Mouse (Mus musculus) lung, adult 18-20 months (tissue): ENCODE measurements around the gene Gfra1.

ENCODE experiments used
- DNase-seq, 2 experiments: peaks; one replicate each; pipeline ENCODE4 v3.0.0; 2022; ENCODE audit warnings: mixed read lengths in 2 of 2

Gfra1 gene

DNA sequence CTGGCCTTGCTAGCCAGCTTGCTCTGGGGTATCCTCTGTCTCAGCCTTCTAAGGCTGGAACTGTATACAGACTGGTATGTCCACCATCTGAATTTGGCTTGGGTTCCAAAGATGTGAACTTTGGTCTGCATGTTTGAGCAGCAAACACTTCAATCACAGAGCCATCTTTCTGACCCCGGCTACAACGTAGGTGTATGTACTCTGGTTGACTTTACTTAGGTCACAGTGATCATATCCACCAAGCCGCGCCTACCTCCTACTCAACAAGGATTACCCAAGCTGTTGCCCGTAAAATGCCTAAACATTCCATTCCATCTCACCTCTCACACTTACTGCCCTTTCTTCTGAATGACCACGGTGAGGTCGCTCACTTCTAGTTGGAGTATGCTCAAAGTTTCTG, 14.5 kb downstream of the Gfra1 start:
- no peak for DNase-seq

DNA sequence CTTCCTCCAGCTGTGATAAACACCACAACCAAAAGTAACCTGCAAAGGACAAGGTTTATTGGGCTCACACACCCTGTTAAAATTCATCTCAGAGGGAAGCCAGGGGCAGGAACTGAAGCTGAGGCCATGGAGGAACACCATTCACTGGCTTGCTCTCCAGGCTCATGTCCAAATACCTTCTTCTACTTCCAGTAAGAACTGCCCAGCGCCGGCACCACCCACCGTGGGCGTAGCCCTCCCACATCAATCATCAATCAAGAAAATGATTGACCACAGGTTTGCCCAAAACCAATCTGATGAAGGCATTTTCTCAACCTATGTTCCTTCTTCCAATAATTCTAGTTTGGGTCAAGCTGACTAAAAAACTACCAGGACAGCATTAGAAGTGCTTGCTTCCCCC, 16.9 kb downstream of the Gfra1 start:
- no peak for DNase-seq

DNA sequence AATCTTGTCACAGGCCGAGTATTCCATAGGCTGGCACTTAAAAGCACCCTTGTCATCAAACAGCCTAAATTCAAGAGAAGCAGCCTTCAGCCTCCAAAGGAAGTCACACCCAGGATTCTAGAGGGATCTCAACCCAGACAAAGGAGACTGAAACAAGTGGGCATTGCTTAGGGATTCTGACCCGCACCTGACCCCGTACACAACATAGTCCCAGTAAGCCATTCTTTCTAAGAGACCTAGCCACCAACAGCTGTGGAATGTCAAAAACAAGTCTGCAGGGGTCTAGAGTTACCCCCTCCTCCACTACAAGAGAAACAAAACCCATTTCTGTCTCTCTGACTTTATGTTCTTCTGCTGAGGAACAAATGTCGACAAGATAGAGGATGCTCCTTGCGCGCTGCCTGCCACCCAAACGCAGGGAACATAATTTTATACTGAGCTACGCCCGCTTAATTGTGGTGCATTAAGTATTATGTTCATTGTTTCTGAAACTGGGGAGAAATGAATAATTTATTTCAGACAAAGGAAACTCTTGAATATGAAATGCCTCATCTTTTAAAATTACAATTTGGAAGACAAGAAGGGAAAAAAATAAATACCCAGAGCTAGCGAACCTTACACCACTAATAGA, 18.2 kb downstream of the Gfra1 start:
- DNase-seq: no peak

DNA sequence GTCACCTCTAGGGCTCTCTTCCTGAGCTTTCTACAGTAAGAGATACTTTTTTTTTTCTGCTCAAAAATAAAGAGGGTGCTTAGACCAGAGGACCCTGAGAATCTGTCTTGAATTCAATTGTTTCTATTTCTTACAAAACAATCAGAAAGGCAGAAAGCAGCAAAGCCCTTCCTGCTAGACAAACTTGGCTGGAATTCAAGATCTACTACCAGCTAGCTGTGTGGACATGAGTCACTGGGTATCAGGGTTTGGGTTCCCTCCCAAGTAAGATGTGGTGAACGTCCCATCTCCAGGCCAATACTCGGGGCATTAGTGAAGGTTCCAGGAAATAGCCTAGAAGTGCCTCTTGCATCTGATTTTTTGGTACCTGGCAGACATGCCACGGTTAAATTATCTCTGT, 18.8 kb downstream of the Gfra1 start:
- DNase-seq: no peak

DNA sequence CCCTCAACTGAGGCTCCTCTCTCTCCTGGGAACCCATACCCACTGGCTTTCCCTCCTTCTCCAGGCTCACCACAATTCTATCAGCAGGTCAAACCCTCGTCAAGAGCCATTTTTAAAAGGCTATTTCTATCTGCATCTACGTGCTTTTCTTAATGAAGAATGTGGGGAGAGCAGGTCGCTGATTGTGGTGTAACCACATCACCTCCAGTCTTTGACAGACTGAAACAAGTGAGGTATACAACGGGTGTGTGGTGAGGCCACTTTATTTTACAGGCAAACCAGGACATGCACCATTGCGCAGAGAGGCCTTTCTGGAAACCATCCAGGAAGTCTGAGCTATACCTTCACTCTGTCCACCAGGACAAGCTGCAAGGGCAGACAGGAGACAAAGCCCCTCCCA, 19.8 kb downstream of the Gfra1 start:
- DNase-seq: no peak

DNA sequence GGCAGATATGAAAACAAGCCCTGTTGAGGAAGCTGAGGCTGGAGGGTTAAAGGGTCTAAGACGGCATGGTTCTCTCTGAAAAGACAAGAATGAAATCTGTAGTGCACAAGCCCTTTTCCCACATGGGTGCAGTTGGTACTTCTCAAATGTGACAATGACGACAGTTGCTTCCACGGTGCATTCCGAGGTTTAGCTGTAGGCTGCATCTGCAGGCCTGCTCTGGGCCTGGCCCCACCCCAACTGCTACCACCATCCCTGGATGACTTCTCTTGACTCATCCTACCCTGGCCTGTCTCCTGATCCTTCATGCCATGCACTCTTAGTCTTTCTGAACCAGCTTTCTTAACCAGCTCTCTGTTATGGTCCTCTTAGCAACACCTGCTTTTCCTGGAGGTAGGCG, 22.9 kb downstream of the Gfra1 start:
- no peak for DNase-seq

DNA sequence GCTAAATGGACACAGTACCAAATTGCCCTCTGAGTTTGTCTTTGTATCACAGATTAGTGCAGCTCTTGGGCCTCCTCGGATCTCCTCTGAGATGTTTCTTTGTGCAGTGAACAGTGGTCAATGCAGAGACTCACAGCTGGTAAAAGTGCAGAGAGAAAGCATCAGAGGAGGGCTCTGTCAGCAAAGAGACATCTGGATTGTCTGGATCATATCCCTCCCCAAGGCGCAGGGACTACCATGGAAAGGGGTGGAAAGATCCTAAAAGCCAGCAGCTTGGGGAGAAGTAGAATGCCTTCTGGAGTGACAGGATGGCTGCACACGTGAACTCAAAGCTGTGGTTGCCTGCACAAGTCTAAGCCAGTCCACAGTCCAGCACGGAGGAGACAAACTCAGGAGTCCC, 27.2 kb downstream of the Gfra1 start:
- DNase-seq: no peak

DNA sequence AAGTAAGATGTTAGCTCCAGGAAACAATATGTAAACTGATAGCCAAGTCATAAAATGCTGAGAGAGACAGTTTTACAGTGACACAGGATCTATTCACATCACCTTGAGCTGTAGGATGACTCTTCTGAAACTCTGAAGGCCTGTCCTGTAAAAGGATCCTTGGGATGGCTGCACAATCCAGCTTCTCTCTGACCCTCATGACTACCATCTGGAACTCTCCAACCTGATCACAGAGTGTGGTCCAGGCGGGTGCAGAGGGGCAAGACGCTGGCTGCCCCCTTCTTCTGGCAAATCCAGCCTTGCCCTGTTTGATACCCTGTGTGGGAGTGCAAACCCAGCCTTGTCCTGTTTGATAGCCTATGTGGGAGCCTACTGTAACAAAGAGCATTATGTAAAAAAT, 28.4 kb downstream of the Gfra1 start:
- no peak for DNase-seq

DNA sequence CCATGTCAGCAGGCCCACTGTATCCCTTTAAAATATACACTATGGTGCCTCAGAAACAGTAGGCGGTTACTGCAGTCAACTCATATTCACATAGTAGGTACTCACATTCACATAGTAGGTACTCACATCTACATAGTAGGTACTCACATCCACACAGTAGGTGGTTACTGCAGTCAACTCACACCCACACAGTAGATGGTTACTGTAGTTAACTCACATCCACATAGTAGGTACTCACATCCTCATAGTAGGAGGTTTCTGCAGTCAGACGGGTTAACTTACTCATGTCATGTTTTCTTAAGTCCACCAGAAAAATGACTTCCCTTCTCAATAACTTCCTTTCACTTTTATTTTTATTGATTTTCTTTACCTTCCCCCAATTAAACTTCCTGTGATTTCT, 30.8 kb downstream of the Gfra1 start:
- DNase-seq: no peak

DNA sequence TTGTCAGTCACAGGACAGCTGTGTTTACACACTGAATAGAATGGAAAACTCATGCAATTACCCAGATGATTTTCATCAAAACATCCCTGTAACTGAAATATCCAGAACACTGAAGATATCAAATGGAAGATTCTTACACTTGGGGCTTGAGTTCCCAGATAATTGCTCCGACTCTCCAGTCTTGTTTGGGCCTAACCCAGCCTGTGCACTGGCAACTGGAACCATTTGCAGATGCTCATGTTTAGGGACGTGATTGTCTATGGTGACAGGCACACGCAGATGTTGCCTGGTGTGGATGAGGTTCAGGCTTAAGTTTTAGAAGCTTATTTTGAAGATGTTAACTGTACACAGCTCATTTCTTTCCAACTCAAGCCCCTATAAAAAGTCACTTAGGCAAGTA, 31.5 kb downstream of the Gfra1 start:
- DNase-seq: no peak

DNA sequence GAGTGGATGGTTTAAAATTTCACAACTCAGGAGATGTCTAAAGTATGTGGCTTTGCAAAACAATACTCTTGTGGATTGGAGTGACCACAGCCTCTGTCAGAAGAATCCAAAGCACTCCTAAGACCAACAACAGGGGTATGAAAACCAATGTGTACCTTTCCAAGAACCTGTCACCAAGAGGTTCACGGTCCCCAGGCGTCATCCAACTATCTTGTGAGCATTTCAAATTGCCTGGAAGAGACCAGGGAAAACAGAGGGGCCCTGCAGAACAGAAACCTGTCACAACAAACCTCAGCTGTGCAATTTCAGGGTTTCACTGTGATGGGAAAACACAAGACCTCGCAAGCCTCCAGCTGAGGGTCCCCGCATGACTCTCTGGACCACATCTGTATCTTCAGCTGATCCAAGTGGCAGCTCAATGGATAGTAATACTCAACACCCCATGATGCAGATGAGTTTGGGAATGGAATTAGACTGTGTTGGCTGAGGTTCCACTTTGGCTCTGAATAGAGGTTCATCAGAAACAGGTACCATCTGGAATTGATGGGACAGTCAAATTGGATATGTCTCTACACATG, 32.7 kb downstream of the Gfra1 start:
- no peak for DNase-seq

DNA sequence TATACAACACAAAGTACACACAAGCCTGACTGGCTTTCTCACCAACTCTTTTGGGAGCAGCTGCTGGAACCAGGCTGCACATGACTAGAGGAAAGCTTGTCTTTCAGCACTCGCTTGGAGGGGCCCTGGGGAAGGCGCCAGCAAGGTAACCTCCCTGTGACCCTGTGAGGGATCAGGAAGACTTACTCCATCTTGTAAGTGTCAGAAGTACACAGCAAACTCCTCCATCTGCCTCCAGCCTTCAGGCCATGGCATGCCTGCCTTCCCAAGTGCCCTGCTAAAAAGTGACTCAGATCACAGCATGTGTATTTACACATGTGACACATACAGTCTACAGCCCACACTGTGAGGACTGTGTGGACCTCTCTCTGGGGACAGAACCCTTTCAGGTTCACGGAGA, 36.0 kb downstream of the Gfra1 start:
- DNase-seq: no peak

DNA sequence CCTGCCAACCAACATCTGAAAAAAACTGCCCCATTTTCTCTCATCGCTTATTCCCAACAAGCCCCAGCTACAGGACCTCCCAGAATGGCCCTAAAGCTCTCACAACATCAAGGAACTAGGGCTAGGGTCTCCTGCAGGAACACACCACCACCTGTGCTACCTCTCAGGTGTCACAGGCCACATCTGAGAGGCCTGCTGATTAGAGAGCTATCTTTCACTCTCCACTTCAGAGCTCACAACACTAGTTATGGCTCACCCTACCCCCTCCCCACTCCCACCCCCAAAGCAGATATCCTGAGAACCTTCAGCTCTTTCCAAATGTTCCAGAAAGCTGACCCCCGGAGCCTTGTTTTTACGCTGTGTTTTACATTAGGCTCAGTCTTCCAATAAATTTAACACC, 36.4 kb downstream of the Gfra1 start:
- DNase-seq: no peak

DNA sequence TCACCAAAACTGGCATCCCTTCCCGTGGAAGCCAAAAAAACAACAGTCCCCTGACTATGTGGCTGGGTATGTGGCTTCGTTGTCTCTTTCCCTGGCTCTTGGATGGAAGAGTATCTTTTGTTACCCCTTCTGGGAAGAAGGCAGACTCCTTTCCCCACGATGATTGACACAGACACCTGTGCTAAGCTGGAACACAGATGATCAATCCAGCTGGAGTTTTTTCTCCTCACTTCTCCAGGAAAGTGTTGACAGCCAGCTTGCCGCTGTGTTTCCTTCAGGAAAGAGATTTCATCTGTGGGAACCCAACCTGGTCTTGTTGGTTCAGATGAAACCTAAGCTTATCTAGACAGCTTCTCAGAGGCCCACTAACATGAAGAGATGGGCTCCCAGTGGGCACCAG, 40.5 kb downstream of the Gfra1 start:
- no peak for DNase-seq

DNA sequence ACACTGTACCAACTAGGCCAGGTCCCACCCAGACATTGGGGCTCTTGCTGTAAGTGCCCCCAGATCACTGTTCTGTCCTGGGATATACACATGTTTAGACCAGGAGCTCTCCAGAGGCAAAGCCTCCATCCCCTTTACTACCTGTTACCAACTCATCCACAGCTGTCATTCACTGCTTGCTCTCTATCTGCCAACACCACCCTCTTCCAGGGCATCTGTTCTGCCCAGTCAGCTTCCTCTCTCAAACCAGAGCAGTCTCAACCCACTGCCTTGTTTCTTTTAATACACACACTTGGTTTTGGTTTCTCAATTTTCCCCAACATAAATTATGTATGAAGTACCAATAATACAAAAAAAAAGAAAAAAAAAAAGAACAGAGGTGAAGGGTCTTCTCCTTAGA, 41.0 kb downstream of the Gfra1 start:
- DNase-seq: no peak

DNA sequence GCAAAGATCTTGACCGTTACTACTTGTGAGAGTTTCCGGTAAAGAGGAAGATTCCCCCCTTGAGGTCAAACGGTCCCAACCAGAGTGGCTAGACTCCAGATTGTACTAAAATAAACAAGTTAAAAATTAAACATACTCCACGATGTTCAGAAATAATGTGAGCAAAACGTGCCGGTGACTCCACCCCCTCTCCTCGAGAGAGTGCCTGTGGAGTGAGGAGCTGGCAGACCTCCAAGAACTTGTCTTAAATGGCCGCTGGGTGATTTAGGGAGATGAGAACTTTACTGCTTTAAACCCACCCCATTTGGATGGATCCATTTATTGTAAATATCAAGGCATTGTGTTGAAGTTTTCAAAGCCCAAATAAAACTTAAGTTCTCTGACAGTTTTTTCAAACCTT, 42.4 kb downstream of the Gfra1 start:
- peak; percentile 71 to 79 for DNase-seq

DNA sequence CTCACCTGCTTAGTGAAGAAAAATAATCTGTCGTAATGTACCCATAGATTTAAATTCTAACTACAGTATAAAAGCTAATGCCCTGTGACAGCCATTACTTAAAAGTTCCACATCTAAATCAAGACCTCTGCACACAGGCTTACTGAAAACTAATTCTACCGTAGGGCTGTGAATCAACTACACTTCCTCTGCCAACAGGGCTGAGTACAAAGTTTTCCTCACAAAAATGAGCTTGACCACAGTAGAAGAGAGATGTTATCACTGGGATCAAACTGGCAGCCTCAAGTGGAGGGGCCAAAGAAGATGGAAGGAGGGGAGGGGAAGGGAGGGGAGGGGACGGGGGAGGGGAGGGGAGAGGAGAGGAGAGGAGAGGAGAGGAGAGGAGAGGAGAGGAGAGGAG, 42.9 kb downstream of the Gfra1 start:
- DNase-seq: no peak

DNA sequence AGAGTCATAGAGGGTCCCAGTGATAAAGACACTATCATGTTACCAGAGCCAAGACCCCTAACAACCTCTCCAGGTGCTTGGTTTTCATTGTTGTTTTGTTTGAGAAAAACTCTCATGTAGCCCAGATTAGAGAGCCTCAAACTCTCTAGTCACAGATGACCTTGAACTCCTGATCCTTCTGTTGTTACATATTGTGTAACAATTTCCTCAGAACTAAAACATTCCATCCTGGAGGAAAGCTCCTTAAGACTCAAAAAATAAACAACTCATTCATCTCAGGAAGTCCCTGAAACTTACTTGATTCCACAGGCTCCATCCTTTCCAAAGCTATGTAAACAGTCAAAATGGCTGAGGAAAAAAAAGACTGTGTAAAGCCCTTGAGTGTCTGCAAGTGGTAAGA, 49.0 kb downstream of the Gfra1 start:
- DNase-seq: no peak

DNA sequence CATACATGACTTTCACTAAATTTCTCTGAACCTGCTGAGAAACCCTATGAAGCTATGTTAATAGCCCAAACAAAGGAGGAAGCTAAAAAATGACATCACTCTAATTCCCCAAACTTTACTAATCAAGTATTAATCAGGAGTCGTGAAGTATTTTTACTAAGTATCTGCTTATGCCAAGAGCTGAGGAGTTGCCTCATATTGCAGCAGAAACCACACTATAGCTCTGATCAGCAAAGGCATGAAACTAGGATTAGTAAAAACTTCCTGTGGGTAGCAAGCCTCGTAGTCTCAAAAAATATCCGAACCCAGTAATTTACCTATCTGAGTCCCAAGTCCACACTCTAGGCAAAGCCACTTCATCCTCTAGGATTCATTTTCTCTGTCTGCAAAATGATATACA, 55.5 kb downstream of the Gfra1 start:
- no peak for DNase-seq

DNA sequence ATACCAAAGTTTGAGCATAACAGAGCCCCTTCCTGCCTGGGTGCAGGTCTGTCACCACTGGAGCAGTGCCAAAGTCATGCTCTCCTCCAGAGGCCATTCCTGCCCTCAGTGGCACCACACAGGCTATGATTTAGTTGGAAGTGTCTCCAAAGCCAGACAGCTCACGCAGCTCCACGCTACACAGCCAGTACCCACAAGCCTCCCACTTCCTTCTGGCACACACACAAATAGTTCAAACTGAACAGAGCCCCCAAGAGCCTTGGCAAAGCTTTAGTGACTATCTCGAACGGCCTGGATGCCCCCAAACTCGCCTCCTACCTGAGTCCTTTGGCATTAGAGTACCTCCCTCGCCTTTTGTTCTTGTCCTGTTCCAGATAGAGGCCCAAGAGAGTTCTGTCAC, 56.5 kb downstream of the Gfra1 start:
- no peak for DNase-seq

DNA sequence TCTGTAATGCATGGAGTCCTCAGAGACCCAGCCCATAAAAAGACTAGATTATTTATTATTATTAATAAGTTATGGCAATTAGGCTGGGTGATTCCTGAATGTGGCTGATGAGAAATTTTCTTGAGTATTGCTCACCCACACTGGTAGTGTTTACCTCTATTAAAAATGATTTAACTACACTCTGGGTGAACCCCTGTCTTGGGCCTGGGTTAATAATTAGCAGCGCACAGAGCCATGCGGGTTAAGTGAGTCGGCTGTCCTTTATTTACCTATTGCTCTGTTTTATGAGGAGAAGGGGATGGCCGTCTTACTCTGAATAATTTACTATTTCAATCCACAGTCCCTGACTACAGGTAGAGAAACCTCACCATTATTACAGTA, 59.1 kb downstream of the Gfra1 start:
- no peak for DNase-seq

DNA sequence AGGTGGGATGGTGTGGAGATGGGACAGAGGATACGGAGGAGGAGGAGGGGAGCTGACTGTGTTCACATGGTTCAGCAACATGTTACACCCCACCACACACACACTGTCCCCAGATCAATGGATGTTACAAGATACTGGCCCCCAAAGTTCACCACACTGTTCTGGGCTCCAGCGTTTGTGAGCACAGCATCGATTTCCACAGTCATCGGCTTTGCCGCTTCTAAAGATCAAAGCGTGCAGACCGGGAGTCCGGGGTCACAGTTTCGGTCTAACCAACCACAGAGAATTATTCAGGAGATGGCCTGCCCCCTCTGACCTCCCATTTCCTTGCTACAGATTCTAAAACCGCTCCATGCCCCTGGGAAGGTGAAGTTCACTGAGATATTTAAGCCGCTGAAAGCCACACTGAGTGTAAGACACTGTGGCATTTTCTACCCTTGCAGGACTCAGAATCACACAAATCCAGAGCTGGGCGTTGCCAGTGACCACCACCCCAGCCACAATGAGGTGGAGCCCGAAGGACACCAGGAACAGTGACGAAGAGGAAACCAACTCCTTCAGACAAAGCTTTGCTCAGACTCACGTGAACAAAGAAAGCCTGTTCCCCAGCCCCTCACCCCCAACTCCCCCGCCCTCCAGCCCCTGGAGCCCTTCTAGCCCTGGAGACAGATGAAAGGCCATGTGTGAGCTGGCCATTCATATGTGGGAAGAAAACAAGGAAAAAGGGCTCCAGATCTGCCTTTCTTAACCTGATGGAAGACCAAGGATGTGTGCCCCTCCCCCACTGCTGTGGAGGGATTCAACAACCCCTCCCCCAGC, 59.7 kb downstream of the Gfra1 start:
- DNase-seq: no peak

DNA sequence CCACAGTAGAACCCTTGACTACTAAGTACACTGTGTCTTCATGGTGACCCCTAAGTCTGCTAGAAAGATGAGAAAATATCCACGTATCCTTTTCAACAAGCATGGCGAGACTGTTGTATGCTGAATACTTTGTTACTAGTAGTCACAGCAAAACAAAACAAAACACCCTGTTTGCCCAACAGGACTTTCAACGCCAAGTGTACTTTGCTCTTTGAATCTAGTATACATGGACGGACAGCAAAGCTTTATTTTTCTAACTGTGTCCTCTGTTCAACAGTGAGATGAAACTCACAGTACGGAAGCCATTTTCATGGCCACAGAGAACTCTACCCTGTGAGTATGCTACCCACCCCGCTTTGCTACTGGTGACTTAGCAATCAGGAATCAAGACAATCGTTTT, 62.6 kb downstream of the Gfra1 start:
- no peak for DNase-seq

DNA sequence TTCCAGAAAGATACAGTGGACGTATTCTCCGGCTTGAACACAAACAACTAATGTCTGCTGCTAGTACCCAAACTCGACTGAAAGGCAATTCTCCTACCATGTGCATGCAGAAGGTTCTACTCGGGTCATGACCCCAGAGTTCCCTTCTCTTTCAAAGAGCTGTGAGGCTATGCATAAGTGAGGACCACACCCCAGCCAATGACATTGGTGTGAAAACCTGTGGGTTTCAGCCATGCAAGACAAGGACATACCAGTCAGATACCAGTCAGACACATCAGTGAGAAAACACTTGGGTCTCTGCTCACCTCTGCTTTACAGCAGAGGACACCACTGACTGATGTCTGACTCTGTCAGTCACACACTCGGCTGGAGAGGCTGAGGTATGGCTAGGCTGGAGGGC, 63.9 kb downstream of the Gfra1 start:
- no peak for DNase-seq

DNA sequence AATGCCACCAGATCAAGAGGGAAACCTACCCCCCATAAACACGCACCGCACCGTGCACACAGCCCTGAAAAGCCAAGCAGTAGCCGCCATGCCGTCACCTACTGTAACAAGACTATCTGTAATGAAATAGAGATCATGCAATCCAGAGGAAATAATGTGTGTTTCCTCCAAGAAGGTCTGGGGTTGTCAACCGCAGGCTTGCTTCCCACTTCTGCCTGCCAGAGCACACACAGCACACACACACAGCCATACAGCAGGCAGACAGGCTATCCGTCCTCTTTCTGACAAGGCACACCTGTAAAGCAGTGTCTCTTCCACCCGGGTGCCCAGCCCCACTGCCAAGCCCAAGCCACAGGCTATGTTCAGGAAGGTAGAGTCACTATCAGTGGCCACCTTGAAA, 66.2 kb downstream of the Gfra1 start:
- DNase-seq: no peak
